Mouse (Mus musculus): ENCODE data around the gene Shank2. TPM values are rescaled to one million over a fixed set of nuclear protein-coding genes. Genes with fewer than 3 reads are reported as not detected.

Shank2 gene
- polyA plus RNA-seq, 1 experiment from 2014 or later: 0.63 TPM

GRCm38 (mm10) chr7:144287991-144288390, 286.3 kb downstream of the Shank2 start:
- no peaks in the 10 kb centered on the region for H3K9me3 ChIP-seq (replicated peaks; ENCODE audit: control insufficient read depth, low read length)
- no peak overlapping the region for H3K4me3 ChIP-seq (ENCODE audit: low read depth, low read length)
- peaks cover 18% of the 10 kb centered on the region for H3K27me3 ChIP-seq (ENCODE audit: control insufficient read depth, insufficient read depth, low read depth, low read length)
- H3K36me3 ChIP-seq (ENCODE audit: control insufficient read depth, insufficient read depth): no peaks in the 10 kb centered on the region
- no peak overlapping the region for H3K9ac ChIP-seq (ENCODE audit: low read depth, low read length)
- H3K4me2 ChIP-seq (ENCODE audit: low read depth, low read length): no peak overlapping the region
- no peak overlapping the region for H3K27ac ChIP-seq (ENCODE audit: low read length)
- no peaks in the 10 kb centered on the region for H3K4me1 ChIP-seq (ENCODE audit: control insufficient read depth, low read depth, low read length)
- no peak for ATAC-seq (ENCODE audit: low read depth)
- 42% methylated on average over 6 of the region's 6 CpGs for WGBS (ENCODE audit: insufficient replicate concordance)

DNA sequence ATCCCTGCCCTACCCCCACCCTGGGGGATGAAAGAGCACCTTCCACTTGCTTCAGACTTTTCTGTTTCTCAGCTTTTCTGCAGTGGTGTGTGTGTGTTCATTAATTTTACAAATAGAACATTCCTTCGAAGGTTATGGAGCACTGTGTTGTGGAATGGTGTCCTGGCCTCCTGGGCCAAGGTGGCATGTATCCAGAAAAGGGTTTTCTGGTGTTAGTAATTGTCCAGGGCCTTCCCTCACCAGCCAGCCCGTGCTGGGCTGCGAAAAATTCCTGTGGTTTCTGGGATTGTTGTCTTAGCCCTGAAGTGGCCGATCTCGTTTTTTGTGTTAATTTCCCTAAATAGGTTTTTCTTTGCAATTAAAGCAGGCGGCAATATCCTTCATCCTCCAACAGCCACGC, 289.8 kb downstream of the Shank2 start:
- H3K27me3 ChIP-seq (ENCODE audit: control insufficient read depth, insufficient read depth, low read depth, low read length): no peaks in the 10 kb centered on the region
- WGBS (ENCODE audit: insufficient replicate concordance): 37% methylated on average over 7 of the region's 7 CpGs
- no peak overlapping the region for H3K4me3 ChIP-seq (ENCODE audit: low read depth, low read length)
- no peaks in the 10 kb centered on the region for H3K4me1 ChIP-seq (ENCODE audit: control insufficient read depth, low read depth, low read length)
- no peaks in the 10 kb centered on the region for H3K36me3 ChIP-seq (ENCODE audit: control insufficient read depth, insufficient read depth)
- no peak overlapping the region for H3K9ac ChIP-seq (ENCODE audit: low read depth, low read length)
- H3K4me2 ChIP-seq (ENCODE audit: low read depth, low read length): no peak overlapping the region
- ATAC-seq (ENCODE audit: low read depth): no peak
- H3K27ac ChIP-seq (ENCODE audit: low read length): no peak overlapping the region
- no peaks in the 10 kb centered on the region for H3K9me3 ChIP-seq (replicated peaks; ENCODE audit: control insufficient read depth, low read length)

DNA sequence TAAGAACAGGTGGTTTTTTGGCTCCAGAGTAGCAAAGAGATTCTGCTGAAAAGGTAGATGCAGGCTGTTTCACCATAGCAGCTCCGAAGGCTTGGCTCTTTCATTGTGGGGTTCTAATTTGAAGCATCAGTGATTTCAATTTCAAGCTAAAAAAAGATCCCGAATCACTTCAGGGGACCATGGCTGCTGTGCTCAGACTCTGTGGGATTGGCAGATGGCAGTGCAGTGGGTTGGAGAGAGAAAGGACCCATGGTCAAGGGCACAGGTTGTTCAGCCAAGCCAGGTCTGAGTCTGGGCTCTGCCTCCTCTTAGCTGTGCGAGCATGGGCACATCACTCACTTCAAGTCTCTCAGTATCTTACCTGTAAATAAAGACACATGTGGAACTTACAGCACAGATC, 291.9 kb downstream of the Shank2 start:
- no peaks in the 10 kb centered on the region for H3K27me3 ChIP-seq (ENCODE audit: control insufficient read depth, insufficient read depth, low read depth, low read length)
- H3K4me1 ChIP-seq (ENCODE audit: control insufficient read depth, low read depth, low read length): no peaks in the 10 kb centered on the region
- no peaks in the 10 kb centered on the region for H3K9me3 ChIP-seq (replicated peaks; ENCODE audit: control insufficient read depth, low read length)
- no peak overlapping the region for H3K27ac ChIP-seq (ENCODE audit: low read length)
- WGBS (ENCODE audit: insufficient replicate concordance): 54% methylated on average over 3 of the region's 3 CpGs
- no peak overlapping the region for H3K4me2 ChIP-seq (ENCODE audit: low read depth, low read length)
- no peak overlapping the region for H3K4me3 ChIP-seq (ENCODE audit: low read depth, low read length)
- no peaks in the 10 kb centered on the region for H3K36me3 ChIP-seq (ENCODE audit: control insufficient read depth, insufficient read depth)
- no peak for ATAC-seq (ENCODE audit: low read depth)
- H3K9ac ChIP-seq (ENCODE audit: low read depth, low read length): no peak overlapping the region

- Histone ChIP-seq H3K4me2 (ENCODE audit: low read depth, low read length) (no peak overlapping the region), H3K9me3 (replicated peaks; ENCODE audit: control insufficient read depth, low read length) (no peaks in the 10 kb centered on the region), H3K4me3 (ENCODE audit: low read depth, low read length) (no peak overlapping the region), H3K27me3 (ENCODE audit: control insufficient read depth, insufficient read depth, low read depth, low read length) (no peaks in the 10 kb centered on the region), H3K27ac (ENCODE audit: low read length) (no peak overlapping the region), H3K36me3 (ENCODE audit: control insufficient read depth, insufficient read depth) (no peaks in the 10 kb centered on the region), H3K4me1 (ENCODE audit: control insufficient read depth, low read depth, low read length) (no peaks in the 10 kb centered on the region), H3K9ac (ENCODE audit: low read depth, low read length) (no peak overlapping the region)
- 28% methylated on average over 13 of the region's 13 CpGs for WGBS (ENCODE audit: insufficient replicate concordance)
- ATAC-seq (ENCODE audit: low read depth): no peak
These were observed 292.8 kb downstream of the Shank2 start for GRCm38 (mm10) chr7:144294239-144295200.

DNA sequence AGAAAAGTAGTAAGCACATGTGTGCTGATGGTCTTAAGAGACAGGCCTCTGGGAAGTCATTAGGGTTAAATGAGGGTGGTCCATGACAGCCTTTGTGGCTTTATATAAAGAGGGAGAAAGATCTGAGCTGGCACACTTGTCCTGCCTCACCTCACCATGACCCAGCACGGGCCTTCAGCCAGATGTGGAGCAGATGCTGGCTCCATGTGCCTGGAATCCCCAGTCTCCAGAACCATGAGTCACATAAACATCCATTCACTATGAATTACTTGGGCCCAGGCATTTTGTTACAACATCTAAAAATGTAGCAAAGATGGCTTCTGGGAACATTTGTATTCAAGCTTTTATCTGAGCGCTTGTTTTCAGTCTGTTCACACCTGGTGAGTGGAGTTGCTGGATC, 297.6 kb downstream of the Shank2 start:
- Histone ChIP-seq H3K4me1 (ENCODE audit: control insufficient read depth, low read depth, low read length) (no peaks in the 10 kb centered on the region), H3K27ac (ENCODE audit: low read length) (no peak overlapping the region), H3K36me3 (ENCODE audit: control insufficient read depth, insufficient read depth) (no peaks in the 10 kb centered on the region), H3K9me3 (replicated peaks; ENCODE audit: control insufficient read depth, low read length) (no peaks in the 10 kb centered on the region), H3K4me2 (ENCODE audit: low read depth, low read length) (no peak overlapping the region), H3K4me3 (ENCODE audit: low read depth, low read length) (no peak overlapping the region), H3K27me3 (ENCODE audit: control insufficient read depth, insufficient read depth, low read depth, low read length) (no peaks in the 10 kb centered on the region), H3K9ac (ENCODE audit: low read depth, low read length) (no peak overlapping the region)
- WGBS (ENCODE audit: insufficient replicate concordance): 49% methylated on average over 2 of the region's 2 CpGs
- no peak for ATAC-seq (ENCODE audit: low read depth)

- Histone ChIP-seq H3K4me1 (ENCODE audit: control insufficient read depth, low read depth, low read length) (no peaks in the 10 kb centered on the region), H3K27ac (ENCODE audit: low read length) (no peak overlapping the region), H3K36me3 (ENCODE audit: control insufficient read depth, insufficient read depth) (no peaks in the 10 kb centered on the region), H3K27me3 (ENCODE audit: control insufficient read depth, insufficient read depth, low read depth, low read length) (no peaks in the 10 kb centered on the region), H3K4me3 (ENCODE audit: low read depth, low read length) (no peak overlapping the region), H3K9ac (ENCODE audit: low read depth, low read length) (no peak overlapping the region), H3K9me3 (replicated peaks; ENCODE audit: control insufficient read depth, low read length) (no peaks in the 10 kb centered on the region), H3K4me2 (ENCODE audit: low read depth, low read length) (no peak overlapping the region)
- no peak for ATAC-seq (ENCODE audit: low read depth)
- WGBS (ENCODE audit: insufficient replicate concordance): 58% methylated on average over 4 of the region's 4 CpGs
These were observed 299.9 kb downstream of the Shank2 start for GRCm38 (mm10) chr7:144301646-144302045.

DNA sequence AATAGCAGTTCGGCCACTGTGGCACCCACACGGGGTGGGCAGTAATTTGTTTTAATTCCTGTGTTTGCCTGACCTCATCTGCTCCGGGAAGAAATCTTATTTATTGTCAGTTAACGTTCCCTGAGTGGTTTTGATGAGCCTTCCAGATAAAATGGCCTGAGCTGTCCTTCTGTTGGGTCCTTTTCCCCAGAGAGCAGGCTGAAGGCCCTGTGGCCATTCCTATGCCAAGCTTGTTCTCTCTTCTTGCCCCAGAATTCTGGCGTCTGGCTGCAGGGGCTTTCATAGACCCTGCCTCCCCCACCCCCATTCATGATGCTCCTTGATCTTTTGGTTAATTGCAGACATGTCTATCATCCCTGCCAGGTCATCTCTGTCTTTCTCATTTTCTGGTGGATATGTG, 300.8 kb downstream of the Shank2 start:
- no peak overlapping the region for H3K4me2 ChIP-seq (ENCODE audit: low read depth, low read length)
- ATAC-seq (ENCODE audit: low read depth): no peak
- H3K9me3 ChIP-seq (replicated peaks; ENCODE audit: control insufficient read depth, low read length): no peaks in the 10 kb centered on the region
- 50% methylated on average over 5 of the region's 5 CpGs for WGBS (ENCODE audit: insufficient replicate concordance)
- H3K9ac ChIP-seq (ENCODE audit: low read depth, low read length): no peak overlapping the region
- no peaks in the 10 kb centered on the region for H3K27me3 ChIP-seq (ENCODE audit: control insufficient read depth, insufficient read depth, low read depth, low read length)
- no peaks in the 10 kb centered on the region for H3K36me3 ChIP-seq (ENCODE audit: control insufficient read depth, insufficient read depth)
- H3K4me1 ChIP-seq (ENCODE audit: control insufficient read depth, low read depth, low read length): no peaks in the 10 kb centered on the region
- H3K27ac ChIP-seq (ENCODE audit: low read length): no peak overlapping the region
- no peak overlapping the region for H3K4me3 ChIP-seq (ENCODE audit: low read depth, low read length)

DNA sequence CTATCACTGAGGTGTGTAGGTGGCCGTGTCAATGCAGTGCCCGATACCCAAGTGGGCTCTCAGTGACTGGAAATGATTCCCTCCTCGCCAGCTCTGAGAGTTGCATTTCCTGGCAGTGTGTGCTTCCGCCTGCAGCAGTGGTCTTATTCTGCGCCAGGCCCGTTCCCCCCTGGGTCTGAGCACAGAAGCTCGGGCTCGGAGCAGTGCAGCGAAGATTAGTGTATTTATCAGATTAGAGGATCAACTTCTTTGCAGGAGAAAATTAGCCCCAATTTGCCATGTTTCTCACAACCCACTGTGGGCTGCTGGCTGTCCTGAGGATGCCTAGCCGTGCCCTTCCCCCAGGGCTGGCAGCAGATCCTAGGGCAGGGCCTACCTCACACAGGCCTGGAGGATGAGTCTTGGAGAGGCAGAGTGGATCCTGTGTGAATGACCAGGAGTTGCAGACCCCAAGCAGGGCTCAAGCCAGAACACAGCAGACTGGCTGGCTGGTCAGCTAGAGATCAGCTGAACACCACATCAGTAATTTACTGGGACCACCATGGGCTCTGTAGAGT, 306.2 kb downstream of the Shank2 start:
- no peak overlapping the region for H3K4me2 ChIP-seq (ENCODE audit: low read depth, low read length)
- no peak overlapping the region for H3K27ac ChIP-seq (ENCODE audit: low read length)
- no peaks in the 10 kb centered on the region for H3K4me1 ChIP-seq (ENCODE audit: control insufficient read depth, low read depth, low read length)
- no peaks in the 10 kb centered on the region for H3K27me3 ChIP-seq (ENCODE audit: control insufficient read depth, insufficient read depth, low read depth, low read length)
- no peaks in the 10 kb centered on the region for H3K36me3 ChIP-seq (ENCODE audit: control insufficient read depth, insufficient read depth)
- no peak overlapping the region for H3K9ac ChIP-seq (ENCODE audit: low read depth, low read length)
- H3K9me3 ChIP-seq (replicated peaks; ENCODE audit: control insufficient read depth, low read length): no peaks in the 10 kb centered on the region
- WGBS (ENCODE audit: insufficient replicate concordance): 69% methylated on average over 10 of the region's 10 CpGs
- no peak overlapping the region for H3K4me3 ChIP-seq (ENCODE audit: low read depth, low read length)
- no peak for ATAC-seq (ENCODE audit: low read depth)

DNA sequence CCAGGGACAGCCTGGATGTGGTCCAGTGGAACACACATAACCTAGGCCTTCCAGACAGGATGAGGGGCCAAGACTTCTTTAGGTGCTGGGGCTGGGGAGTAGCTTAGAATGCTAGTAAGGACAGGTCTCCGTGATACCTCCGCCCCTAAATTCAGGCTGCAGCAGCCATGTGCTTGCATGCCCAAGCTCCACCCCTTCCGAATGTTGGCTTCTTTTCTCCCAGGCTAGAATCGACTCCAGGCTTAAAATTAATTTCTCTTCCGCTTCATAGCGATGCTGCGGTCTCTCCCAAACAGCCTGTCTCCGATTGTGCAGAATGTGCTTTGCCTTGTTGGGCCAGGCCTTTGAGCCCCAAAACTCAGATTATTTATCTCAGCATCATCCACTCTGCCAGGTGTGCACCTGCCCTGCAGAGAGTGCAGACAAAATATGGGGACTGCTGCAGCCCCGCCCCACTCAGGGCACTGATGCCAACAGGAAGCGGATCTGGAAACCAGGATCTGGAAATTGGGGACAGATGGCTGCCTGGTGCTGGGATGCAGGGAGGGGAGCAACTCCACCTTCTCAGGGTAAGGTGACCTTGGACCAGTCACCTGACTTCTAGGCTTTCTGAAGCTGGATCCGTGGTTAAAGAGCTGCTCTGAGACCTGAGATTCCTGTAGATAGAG, 312.8 kb downstream of the Shank2 start:
- no peak for ATAC-seq (ENCODE audit: low read depth)
- H3K9ac ChIP-seq (ENCODE audit: low read depth, low read length): no peak overlapping the region
- no peaks in the 10 kb centered on the region for H3K4me1 ChIP-seq (ENCODE audit: control insufficient read depth, low read depth, low read length)
- H3K4me2 ChIP-seq (ENCODE audit: low read depth, low read length): no peak overlapping the region
- no peaks in the 10 kb centered on the region for H3K36me3 ChIP-seq (ENCODE audit: control insufficient read depth, insufficient read depth)
- 72% methylated on average over 11 of the region's 11 CpGs for WGBS (ENCODE audit: insufficient replicate concordance)
- no peaks in the 10 kb centered on the region for H3K27me3 ChIP-seq (ENCODE audit: control insufficient read depth, insufficient read depth, low read depth, low read length)
- no peaks in the 10 kb centered on the region for H3K9me3 ChIP-seq (replicated peaks; ENCODE audit: control insufficient read depth, low read length)
- no peak overlapping the region for H3K27ac ChIP-seq (ENCODE audit: low read length)
- H3K4me3 ChIP-seq (ENCODE audit: low read depth, low read length): no peak overlapping the region

Measured in liver, embryonic 16.5 days (tissue).